Mouse (Mus musculus): Measurements from ENCODE around the gene Pcp4.

GRCm38 (mm10) chr16:96501241-96501640 is 33.8 kb downstream of the Pcp4 start:
- TF ChIP-seq EP300 (optimal IDR thresholded peaks at IDR 0.05) (no peak), CTCF (IDR thresholded peaks at IDR 0.05; ENCODE audit: low read depth) (no peak)
